Comparison of ENCODE assay signal across 9 mouse cellular contexts in the genomic region with DNA sequence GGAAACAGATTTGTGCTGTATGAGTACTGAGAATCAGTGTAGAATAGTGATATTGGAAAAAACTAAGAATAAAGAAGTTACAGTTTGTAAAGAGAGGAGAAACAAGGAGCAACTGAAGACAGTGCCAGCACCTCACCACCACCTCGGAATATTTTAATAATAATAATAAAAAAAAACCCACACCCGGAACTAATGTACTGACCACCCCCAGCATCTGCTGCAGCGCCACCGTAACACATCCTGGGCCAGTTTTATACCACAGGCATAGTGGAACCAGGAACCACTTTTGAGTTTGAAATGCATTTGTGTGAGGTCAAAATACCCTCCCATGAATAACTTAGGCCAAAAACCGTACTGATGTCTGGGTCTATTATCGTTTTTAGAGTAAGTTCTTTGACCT. TPM values are rescaled to one million over a fixed set of nuclear protein-coding genes. Genes with fewer than 3 reads are reported as not detected.
DNase-seq lines count a peak whose midpoint lies in the region; ATAC-seq and TF ChIP-seq lines count a peak whose summit lies in the region.
"Had no signal": no experiment of that assay in that cellular context is flagged by ENCODE, and none has a peak within 500 bp of the region (broad histone marks: within the 10 kb centered on the region; RNA-seq: fewer than 3 reads in every experiment).

No protein-coding gene starts in this region.

- no peak for ATAC-seq in neural tube, embryonic 13.5 days (ENCODE audit: low read depth)
- ATAC-seq in erythroid progenitor cell, adult 5-6 weeks (replicated peaks; ENCODE audit: low FRiP score, poor library complexity, severe bottlenecking) = no peak

- no peaks in the 10 kb centered on the region for H3K9me3 ChIP-seq in embryonic facial prominence, embryonic 10.5 days
- no peaks in the 10 kb centered on the region for H3K9me3 ChIP-seq in neural tube, embryonic 13.5 days

- no peak for TF ChIP-seq CTCF in layer of hippocampus, adult 2 months (conservative IDR thresholded peaks at IDR 0.05)

- peak overlapping the region; percentile 70 for H3K4me3 ChIP-seq in layer of hippocampus, adult 2 months
- peak overlapping the region; percentile 87 for H3K4me3 ChIP-seq in embryonic facial prominence, embryonic 10.5 days
- H3K4me3 ChIP-seq in neural tube, embryonic 13.5 days = peak overlapping the region; percentile 78

- H3K27me3 ChIP-seq in embryonic facial prominence, embryonic 10.5 days (replicated peaks; ENCODE audit: low read depth, poor library complexity, severe bottlenecking) = peaks cover 46% of the 10 kb centered on the region
- H3K27me3 ChIP-seq in neural tube, embryonic 13.5 days = peaks cover 35% of the 10 kb centered on the region

- no peak for DNase-seq in layer of hippocampus, adult 2 months (ENCODE audit: low spot score in 2 of 2)
- no peak for DNase-seq in layer of hippocampus, adult 9-10 months (ENCODE audit: low spot score)
- no peak for DNase-seq in embryonic facial prominence, embryonic 10.5 days (ENCODE audit: low spot score)
- peak; percentile 57 for DNase-seq in induced T-regulatory cell, adult 2 months (ENCODE audit: low read depth)
- DNase-seq in urinary bladder, postnatal 36 days (ENCODE audit: low spot score in 2 of 2) = no peak
- DNase-seq in adrenal gland, adult 8-10 months = no peak
- DNase-seq: adrenal gland, postnatal 10 days had no signal

- peaks cover 58% of the 10 kb centered on the region for H3K4me1 ChIP-seq in embryonic facial prominence, embryonic 10.5 days
- peaks cover 55% of the 10 kb centered on the region for H3K4me1 ChIP-seq in neural tube, embryonic 13.5 days (replicated peaks)

- no peak overlapping the region; the same call in 1 of the 2 replicates for H3K27ac ChIP-seq in layer of hippocampus, adult 2 months
- no peak overlapping the region for H3K27ac ChIP-seq in embryonic facial prominence, embryonic 10.5 days (replicated peaks)
- no peak overlapping the region for H3K27ac ChIP-seq in neural tube, embryonic 13.5 days (replicated peaks)

- 55% methylated on average over 6 of the region's 6 CpGs for WGBS in embryonic facial prominence, embryonic 10.5 days
- 41% methylated on average over 6 of the region's 6 CpGs for WGBS in neural tube, embryonic 13.5 days

- peak overlapping the region; percentile 41; the same call in 1 of the 2 replicates for H3K9ac ChIP-seq in neural tube, embryonic 13.5 days

- H3K4me2 ChIP-seq in neural tube, embryonic 13.5 days = peak overlapping the region; percentile 95

- no peaks in the 10 kb centered on the region for H3K36me3 ChIP-seq in embryonic facial prominence, embryonic 10.5 days (replicated peaks)
- H3K36me3 ChIP-seq in neural tube, embryonic 13.5 days = no peaks in the 10 kb centered on the region

RNA-seq across cellular contexts. Expression of gene Ezr, which starts 1.3 kb away (rescaled TPM):
- 10 to 100 TPM; 48.0 to 51.1 TPM for total RNA-seq in layer of hippocampus, adult 2 months (2021)
- 51.6 and 55.0 TPM in 2 replicates for polyA plus RNA-seq in embryonic facial prominence, embryonic 10.5 days (2016; fragmentation: Nextera tagmentation; extraction: Ambion mirVana)
- 58.5 and 68.3 TPM in 2 replicates for polyA plus RNA-seq in neural tube, embryonic 13.5 days (2015; fragmentation: Nextera tagmentation; extraction: Ambion mirVana)
- 59.5 and 69.6 TPM in 2 replicates for total RNA-seq in erythroid progenitor cell, adult 5-6 weeks (2015; ENCODE audit: low replicate concordance)
- total RNA-seq in erythroid progenitor cell, adult 5-6 weeks (2017; ENCODE audit: low replicate concordance) = 196 and 254 TPM in 2 replicates
- total RNA-seq in adrenal gland, adult 8-10 months (2022) = 10 to 100 TPM; 18.8 to 34.8 (median 23.9) TPM
